ENCODE assay signal across 11 mouse cellular contexts in genomic region chr8:94358541-94358940, GRCm38 (mm10). TPM values are rescaled to one million over a fixed set of nuclear protein-coding genes. Genes with fewer than 3 reads are reported as not detected.
DNase-seq lines count a peak whose midpoint lies in the region; ATAC-seq and TF ChIP-seq lines count a peak whose summit lies in the region.
"Had no signal": no experiment of that assay in that cellular context is flagged by ENCODE, and none has a peak within 500 bp of the region (broad histone marks: within the 10 kb centered on the region; RNA-seq: fewer than 3 reads in every experiment).

No protein-coding gene starts in this region.

- no peaks in the 10 kb centered on the region for H3K9me3 ChIP-seq in kidney, embryonic 16.5 days (ENCODE audit: low read length)
- no peaks in the 10 kb centered on the region for H3K9me3 ChIP-seq in forebrain, embryonic 13.5 days (replicated peaks)
- H3K9me3 ChIP-seq: G1E had no signal

- no peaks in the 10 kb centered on the region for H3K79me2 ChIP-seq in heart, adult 2 months (replicated peaks; ENCODE audit: control insufficient read depth, insufficient read depth, low read length)

- DNase-seq in kidney, adult 2 months, result peak; percentile 98
- peak; percentile 82 to 85 for DNase-seq in heart, adult 2 months
- DNase-seq in layer of hippocampus, postnatal 14 days (ENCODE audit: low spot score in 2 of 2), result peak; percentile 66 to 85
- peak; percentile 78 to 83 for DNase-seq in right cerebral cortex, postnatal 10 days (ENCODE audit: low spot score in 2 of 2)
- DNase-seq in embryo, embryonic 10 days (ENCODE audit: low spot score), result no peak

- no peak overlapping the region for H3K4me3 ChIP-seq in kidney, adult 2 months (ENCODE audit: insufficient read depth, low read depth, low read length)
- no peak overlapping the region for H3K4me3 ChIP-seq in kidney, embryonic 16.5 days (ENCODE audit: low read length)
- H3K4me3 ChIP-seq in brown adipose tissue, adult 24 weeks (ENCODE audit: insufficient read depth, low read depth, low read length), result no peak overlapping the region
- no peak overlapping the region for H3K4me3 ChIP-seq in heart, adult 2 months
- no peak overlapping the region for H3K4me3 ChIP-seq in forebrain, embryonic 13.5 days
- H3K4me3 ChIP-seq: erythroblast, embryonic 14.5 days had no signal

- no peak overlapping the region for H3K9ac ChIP-seq in kidney, embryonic 16.5 days (replicated peaks; ENCODE audit: low read length)
- H3K9ac ChIP-seq in heart, adult 2 months (ENCODE audit: low read depth, low read length), result no peak overlapping the region
- no peak overlapping the region for H3K9ac ChIP-seq in forebrain, embryonic 13.5 days

- no peak for ATAC-seq in kidney, embryonic 16.5 days (ENCODE audit: low FRiP score, low TSS enrichment)
- no peak for ATAC-seq in forebrain, embryonic 13.5 days

- H3K4me1 ChIP-seq in kidney, adult 2 months (ENCODE audit: control insufficient read depth, insufficient read depth, low read length), result peaks cover 45% of the 10 kb centered on the region
- peaks cover 5% of the 10 kb centered on the region for H3K4me1 ChIP-seq in kidney, embryonic 16.5 days (ENCODE audit: insufficient read depth, low read length)
- peaks cover 35% of the 10 kb centered on the region for H3K4me1 ChIP-seq in brown adipose tissue, adult 24 weeks (ENCODE audit: control insufficient read depth, insufficient read depth, insufficient read length, low read length)
- H3K4me1 ChIP-seq in heart, adult 2 months (ENCODE audit: control insufficient read depth, insufficient read depth, low read length), result peaks cover 30% of the 10 kb centered on the region
- peaks cover 6% of the 10 kb centered on the region for H3K4me1 ChIP-seq in forebrain, embryonic 13.5 days

- 21% methylated on average over 5 of the region's 5 CpGs for WGBS in kidney, adult 2 months
- WGBS in kidney, embryonic 16.5 days, result 61% methylated on average over 5 of the region's 5 CpGs
- WGBS in heart, adult 2 months, result 19% methylated on average over 5 of the region's 5 CpGs
- 68% methylated on average over 5 of the region's 5 CpGs for WGBS in forebrain, embryonic 13.5 days

- no peak for TF ChIP-seq POLR2A in kidney, adult 2 months (IDR thresholded peaks at IDR 0.05; ENCODE audit: low read depth, low read length)
- no peak for TF ChIP-seq POLR2A in heart, adult 2 months (IDR thresholded peaks at IDR 0.05; ENCODE audit: insufficient read depth, low read depth, low read length)

- intact Hi-C loops in heart, adult 2 months (cut with DNase I), result no loop called here

- peak; percentile 85 for TF ChIP-seq EP300 in heart, adult 2 months (IDR thresholded peaks at IDR 0.05; ENCODE audit: insufficient read depth, low read depth, low read length)

- H3K36me3 ChIP-seq in kidney, adult 2 months (ENCODE audit: control insufficient read depth, insufficient read depth, low read length), result no peaks in the 10 kb centered on the region
- H3K36me3 ChIP-seq in kidney, embryonic 16.5 days (ENCODE audit: insufficient read depth, low read length), result no peaks in the 10 kb centered on the region
- H3K36me3 ChIP-seq in heart, adult 2 months (ENCODE audit: control insufficient read depth, insufficient read depth, low read length), result no peaks in the 10 kb centered on the region
- no peaks in the 10 kb centered on the region for H3K36me3 ChIP-seq in forebrain, embryonic 13.5 days (ENCODE audit: poor library complexity, severe bottlenecking)
- H3K36me3 ChIP-seq: G1E had no signal

- peak overlapping the region; percentile 44 for H3K27ac ChIP-seq in kidney, adult 2 months (ENCODE audit: insufficient read depth, low read depth, low read length)
- H3K27ac ChIP-seq in kidney, embryonic 16.5 days (ENCODE audit: low read length), result no peak overlapping the region
- 0 out of 2 replicates have a peak overlapping the region, but pooled peaks have one; percentile 26 for H3K27ac ChIP-seq in brown adipose tissue, adult 24 weeks (replicated peaks; ENCODE audit: low read depth, low read length)
- peak overlapping the region; percentile 83 for H3K27ac ChIP-seq in heart, adult 2 months
- H3K27ac ChIP-seq in forebrain, embryonic 13.5 days, result no peak overlapping the region
- H3K27ac ChIP-seq: macrophage had no signal

- H3K27me3 ChIP-seq in kidney, adult 2 months (replicated peaks; ENCODE audit: control insufficient read depth, insufficient read depth, low read length), result no peaks in the 10 kb centered on the region
- no peaks in the 10 kb centered on the region for H3K27me3 ChIP-seq in kidney, embryonic 16.5 days (ENCODE audit: insufficient read depth, low read length)
- no peaks in the 10 kb centered on the region for H3K27me3 ChIP-seq in heart, adult 2 months (ENCODE audit: control insufficient read depth, insufficient read depth, low read length)
- H3K27me3 ChIP-seq in forebrain, embryonic 13.5 days, result no peaks in the 10 kb centered on the region

- peak; percentile 14; the same call in 1 of the 2 replicates for TF ChIP-seq CTCF in kidney, adult 2 months (conservative IDR thresholded peaks at IDR 0.05; ENCODE audit: insufficient read depth, insufficient read length, low read depth, low read length)
- TF ChIP-seq CTCF in heart, adult 2 months (IDR thresholded peaks at IDR 0.05), result no peak

- H3K4me2 ChIP-seq in kidney, embryonic 16.5 days (replicated peaks; ENCODE audit: low read depth, low read length), result no peak overlapping the region
- H3K4me2 ChIP-seq in forebrain, embryonic 13.5 days, result no peak overlapping the region

RNA-seq across cellular contexts. Expression of gene Herpud1, which starts 27.7 kb away (rescaled TPM):
- 417 and 537 TPM in 2 replicates for polyA plus RNA-seq in kidney, adult 2 months (2012; rRNA removed)
- 82.9 and 87.9 TPM in 2 replicates for polyA plus RNA-seq in kidney, embryonic 16.5 days (2015; fragmentation: Nextera tagmentation; extraction: Ambion mirVana)
- 54.7 and 91.5 TPM in 2 replicates for polyA plus RNA-seq in brown adipose tissue, adult 24 weeks (2012; ENCODE audit: insufficient read depth, insufficient read length, missing spikeins)
- 100 to 1,000 TPM; 216 to 349 TPM for total RNA-seq in heart, adult 2 months (2021)
- polyA plus RNA-seq in heart, adult 2 months (2012; rRNA removed), result 272 and 285 TPM in 2 replicates
- 10 to 100 TPM; 43.9 to 56.6 TPM for total RNA-seq in layer of hippocampus, postnatal 14 days (2021)
- polyA plus RNA-seq in forebrain, embryonic 13.5 days (2015; fragmentation: Nextera tagmentation; extraction: Ambion mirVana), result 50.9 and 53.9 TPM in 2 replicates

RNA-seq across cellular contexts. Expression of gene Slc12a3, which starts 29.5 kb away (rescaled TPM):
- polyA plus RNA-seq in kidney, adult 2 months (2012; rRNA removed), result 600 and 1,070 TPM in 2 replicates
- polyA plus RNA-seq in kidney, embryonic 16.5 days (2015; fragmentation: Nextera tagmentation; extraction: Ambion mirVana), result 14.5 and 16.6 TPM in 2 replicates
- polyA plus RNA-seq in brown adipose tissue, adult 24 weeks (2012; ENCODE audit: insufficient read depth, insufficient read length, missing spikeins), result not detected in 2 replicates
- total RNA-seq in heart, adult 2 months (2021), result under 1 TPM; 0.16 to 0.39 TPM
- polyA plus RNA-seq in heart, adult 2 months (2012; rRNA removed), result 0.20 and 0.39 TPM in 2 replicates
- total RNA-seq in layer of hippocampus, postnatal 14 days (2021), result under 1 TPM; 0.31 to 0.44 TPM
- not detected in 2 replicates for polyA plus RNA-seq in forebrain, embryonic 13.5 days (2015; fragmentation: Nextera tagmentation; extraction: Ambion mirVana)
- polyA plus RNA-seq: erythroblast, embryonic 14.5 days; G1E; macrophage had no signal

Comparison
In these comparisons a context has a peak if more than half of its experiments do, and no peak if none do; other contexts are left out.
1. H3K27ac ChIP-seq: peak in kidney, adult 2 months (single experiment), brown adipose tissue, adult 24 weeks (single experiment) and heart, adult 2 months (single experiment); none in kidney, embryonic 16.5 days (single experiment) and forebrain, embryonic 13.5 days (single experiment).
2. RNA of gene Slc12a3, which starts 29.5 kb away (polyA plus RNA-seq): 600 to 1,070 TPM in kidney, adult 2 months; 14.5 to 16.6 TPM in kidney, embryonic 16.5 days, 0.20 to 0.39 TPM in heart, adult 2 months, not detected in forebrain, embryonic 13.5 days and not detected in brown adipose tissue, adult 24 weeks; every median in the first group is over 10 times any median in the second.